Mouse (Mus musculus): Measurements from ENCODE around the gene Ppfibp1. TPM values are rescaled to one million over a fixed set of nuclear protein-coding genes. Genes with fewer than 3 reads are reported as not detected.

Gene Ppfibp1
- total RNA-seq, 1 experiment from 2014 or later = 83.0 TPM

DNA sequence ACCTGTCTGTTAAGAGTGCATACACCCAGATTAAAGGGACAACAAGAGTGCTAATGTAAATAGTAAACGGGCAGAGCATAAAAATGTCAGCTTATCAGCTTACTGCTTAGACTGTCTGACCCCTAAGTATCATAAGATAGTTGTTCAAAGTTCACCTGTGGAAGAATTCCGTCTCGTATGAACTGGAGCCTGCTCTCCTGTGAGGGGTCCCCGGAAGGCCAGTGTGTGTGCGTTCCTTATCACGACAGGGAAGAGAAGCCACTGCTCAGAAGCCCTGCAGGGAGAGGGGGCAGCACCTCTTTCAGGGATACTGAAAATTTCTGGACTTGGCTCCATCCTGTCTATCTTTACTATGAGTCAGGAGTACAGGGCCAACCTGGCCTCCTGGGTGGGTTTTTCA, 108.7 kb downstream of the Ppfibp1 start:
- no peak for DNase-seq

DNA sequence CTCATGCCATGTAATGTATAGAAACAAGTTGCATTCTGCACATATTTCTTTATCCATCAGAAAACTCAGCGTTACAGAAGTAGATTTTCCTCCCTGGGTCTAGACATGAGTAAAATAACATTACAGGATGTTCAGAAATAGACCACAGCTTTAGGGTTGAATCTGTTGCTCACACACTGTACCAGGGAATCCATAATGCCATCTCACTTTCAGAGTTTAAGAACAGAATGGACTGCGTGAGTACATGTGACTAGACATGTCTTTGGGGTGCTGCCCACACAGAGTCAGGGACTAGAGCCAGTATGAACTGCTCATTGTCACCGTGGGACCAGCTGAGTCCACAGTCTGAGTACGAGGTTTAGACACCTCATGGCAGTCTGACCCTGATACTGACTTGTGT, 110.4 kb downstream of the Ppfibp1 start:
- no peak for DNase-seq

DNA sequence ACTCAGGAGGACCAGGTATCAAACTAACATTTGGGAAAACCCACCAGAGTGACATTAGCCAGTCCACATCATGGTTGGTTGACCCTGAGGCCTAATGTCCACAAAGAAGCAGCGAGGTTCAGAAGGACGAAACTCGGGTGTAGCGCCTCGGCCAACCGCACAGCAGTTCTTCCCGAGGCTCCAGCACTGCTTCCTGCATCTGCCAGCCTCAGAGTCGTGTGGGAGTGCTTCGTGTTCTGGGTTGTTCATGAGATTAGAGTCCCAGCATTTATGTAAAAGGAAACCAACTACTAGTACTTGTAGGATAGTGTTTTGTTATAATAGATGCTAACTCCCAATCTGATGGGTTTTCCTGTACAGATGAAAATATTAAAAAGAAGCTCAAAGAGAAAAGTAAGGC, 111.0 kb downstream of the Ppfibp1 start:
- DNase-seq = no peak

DNA sequence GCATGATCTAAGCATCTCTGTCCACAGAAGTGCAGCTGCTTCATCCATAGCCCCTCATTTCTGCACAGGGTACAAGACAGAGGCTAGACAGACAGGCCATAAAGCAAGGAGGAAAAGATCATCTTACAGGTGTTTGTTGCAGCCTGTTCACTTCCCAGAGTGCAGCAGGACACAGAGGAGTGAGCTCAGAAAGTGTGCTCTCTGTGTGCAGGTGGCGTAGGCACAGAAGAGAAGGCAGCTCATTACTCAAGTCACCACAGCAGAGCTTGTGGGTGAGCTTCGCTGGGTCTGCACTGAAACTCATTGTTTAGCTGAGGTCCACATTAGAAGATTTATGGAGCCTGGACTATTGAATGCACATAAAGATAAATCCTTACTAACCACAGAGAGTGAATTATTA, 111.5 kb downstream of the Ppfibp1 start:
- no peak for DNase-seq

DNA sequence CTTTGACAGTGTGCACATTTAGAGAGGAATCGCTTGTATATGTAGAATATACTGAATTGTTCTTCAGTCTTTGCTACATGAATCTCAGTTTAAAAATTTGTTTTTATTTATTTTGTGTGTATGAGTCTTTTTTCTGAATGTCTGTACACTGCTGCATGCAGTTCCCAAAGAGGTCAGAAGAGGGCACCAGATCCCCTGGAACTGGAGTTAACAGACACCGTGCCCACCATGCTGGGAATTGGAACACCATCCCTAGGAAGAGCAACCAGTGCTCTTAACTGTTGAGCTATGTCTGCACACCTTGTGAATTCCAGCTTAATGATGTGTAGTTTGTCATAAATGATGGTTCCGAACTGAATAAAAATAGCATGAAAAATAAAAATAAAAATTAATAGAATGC, 119.9 kb downstream of the Ppfibp1 start:
- DNase-seq = peak; percentile 69

DNA sequence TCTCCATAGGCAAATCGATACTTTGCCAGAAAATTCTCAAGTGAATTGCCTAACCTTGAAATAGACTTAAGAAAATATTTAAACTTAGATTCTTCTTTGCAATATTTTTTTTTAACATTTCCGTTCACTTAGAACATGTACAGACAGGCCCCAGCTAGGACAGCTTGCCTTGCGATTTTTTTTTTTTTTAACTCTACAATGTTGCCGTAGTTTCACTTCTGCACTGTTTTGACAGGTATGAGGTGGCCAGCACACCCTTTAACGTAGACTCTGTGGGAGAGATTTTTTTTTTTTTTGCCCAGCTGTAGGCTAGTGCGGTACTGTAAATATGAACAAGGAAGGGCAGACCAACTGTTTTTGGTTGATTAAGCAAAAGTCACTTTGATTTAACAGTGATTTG, 122.1 kb downstream of the Ppfibp1 start:
- DNase-seq = no peak

DNA sequence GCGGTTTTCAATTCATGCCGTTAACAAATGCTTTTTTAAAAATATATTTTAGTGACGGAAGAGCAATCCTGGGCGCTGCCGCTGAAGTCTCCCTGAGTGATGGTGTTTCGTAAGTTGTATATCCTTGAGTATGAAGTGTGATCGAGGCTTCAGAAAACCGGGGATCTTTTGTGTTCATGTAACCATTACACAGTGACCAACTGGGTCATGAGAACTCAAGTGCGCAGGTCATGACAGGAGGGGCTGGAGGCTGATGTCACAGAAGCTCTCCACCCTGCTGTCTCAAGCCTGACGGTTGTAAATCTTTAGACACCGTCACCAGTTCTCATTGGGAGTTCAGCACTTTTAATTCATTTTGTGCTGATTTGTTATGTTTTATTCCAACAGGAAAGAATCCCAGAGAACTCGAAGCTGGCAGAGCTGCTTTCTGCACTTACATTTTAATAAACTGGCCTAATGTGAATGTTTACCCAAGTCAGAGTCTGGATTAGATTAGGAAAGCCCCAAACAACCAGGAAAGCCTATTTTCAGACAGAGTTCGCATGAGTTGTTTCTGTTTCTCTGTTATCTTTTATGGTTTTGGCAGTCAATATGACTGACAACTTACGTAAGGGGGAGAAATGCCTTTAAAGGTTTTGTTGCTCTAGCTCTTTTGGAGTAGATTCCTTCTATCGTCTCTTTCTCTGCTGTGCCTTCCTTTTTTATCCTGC, 122.7 kb downstream of the Ppfibp1 start:
- DNase-seq = no peak

DNA sequence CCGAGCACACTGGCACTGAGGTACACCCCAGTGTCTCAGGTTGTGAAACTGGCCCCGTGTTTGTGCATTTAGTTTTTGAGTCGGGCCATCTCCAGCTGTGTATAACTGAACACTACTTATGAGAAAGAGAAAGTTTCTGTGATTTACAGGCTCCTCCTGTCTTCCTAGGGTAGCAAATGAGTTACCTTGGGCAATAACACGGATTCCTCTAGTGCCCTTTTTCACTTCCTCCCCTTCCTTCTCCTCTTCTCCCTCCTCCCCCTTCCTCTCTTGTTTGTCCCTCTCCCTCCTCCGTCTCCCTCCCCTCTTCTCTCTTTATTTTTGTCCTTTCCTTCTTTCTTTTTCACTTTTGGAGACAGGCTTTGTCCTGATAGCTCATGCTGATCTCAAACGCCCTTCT, 123.3 kb downstream of the Ppfibp1 start:
- no peak for DNase-seq

DNA sequence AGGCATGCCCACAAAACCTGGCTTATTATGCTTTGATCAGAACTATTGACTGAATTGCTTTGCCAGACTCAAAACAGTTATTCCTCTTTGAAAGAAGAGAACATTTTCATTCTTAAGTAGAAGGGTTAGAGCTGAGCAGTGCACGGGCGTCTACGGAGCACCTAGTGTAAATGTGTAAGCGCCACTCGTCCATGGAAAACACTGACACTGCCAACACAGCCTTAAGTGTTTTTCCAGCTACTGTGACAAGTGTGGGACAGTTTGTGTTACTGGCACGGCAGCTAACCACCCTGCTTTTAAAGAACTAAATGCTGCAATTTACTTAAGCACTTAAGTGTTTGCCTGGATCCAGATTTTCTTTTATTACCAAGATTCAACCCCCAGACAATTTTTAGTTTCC, 123.7 kb downstream of the Ppfibp1 start:
- DNase-seq = no peak

DNA sequence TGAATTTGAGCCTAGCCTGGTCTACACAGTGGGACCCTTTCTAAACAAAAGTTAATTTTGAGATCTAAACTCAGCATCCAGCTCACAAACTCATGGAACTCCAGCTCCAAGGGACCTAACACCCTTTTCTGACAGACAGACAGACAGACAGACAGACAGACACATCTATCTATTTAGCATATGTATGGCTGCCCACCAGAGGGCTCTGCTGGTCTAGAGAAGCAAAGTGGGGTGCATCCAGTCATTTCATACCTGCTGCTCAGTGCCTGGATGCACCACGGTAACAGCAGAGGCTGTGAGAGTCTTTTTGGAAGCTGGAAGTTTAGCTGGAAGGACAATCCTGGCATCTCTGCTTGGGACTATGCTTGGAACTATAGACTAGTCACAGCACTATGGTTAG, 125.3 kb downstream of the Ppfibp1 start:
- DNase-seq = no peak

DNA sequence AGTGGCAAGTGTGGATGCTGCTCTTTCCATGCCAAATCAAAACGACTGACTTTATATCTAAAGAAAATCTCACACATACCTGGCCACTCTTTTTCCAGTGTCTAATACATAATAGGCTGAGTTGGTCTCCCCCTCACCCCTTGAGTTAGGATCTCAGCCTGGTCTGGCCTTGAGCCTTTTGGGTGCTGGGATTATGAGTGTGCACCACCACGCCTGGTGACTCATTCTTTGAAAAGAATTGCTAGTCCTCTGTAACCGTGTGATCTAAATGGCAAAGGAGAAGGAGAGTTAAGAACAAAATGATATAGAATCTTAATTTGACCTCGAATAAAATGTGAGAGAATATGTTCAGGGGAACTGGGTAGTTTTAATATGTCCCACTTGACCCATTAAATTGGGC, 129.6 kb downstream of the Ppfibp1 start:
- no peak for DNase-seq

DNA sequence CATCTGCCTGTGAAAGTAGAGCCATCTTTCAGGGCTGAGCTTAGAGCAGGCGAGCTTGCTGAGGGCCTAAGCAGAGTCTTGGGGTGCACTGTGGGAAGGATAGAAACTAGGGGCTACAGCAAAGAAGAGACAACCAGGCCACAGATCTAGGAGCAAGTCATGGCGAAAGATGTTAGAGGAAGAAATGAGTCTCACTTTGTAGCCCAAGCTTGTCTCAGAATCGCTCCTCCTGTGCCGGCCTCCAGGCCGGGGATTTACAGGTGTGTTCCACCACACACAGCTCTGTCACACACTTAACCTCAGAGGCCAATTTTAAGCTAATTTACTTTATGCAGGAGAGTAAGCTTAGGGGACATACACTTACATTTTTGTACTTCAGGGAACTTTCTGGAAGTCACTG, 130.1 kb downstream of the Ppfibp1 start:
- no peak for DNase-seq

DNA sequence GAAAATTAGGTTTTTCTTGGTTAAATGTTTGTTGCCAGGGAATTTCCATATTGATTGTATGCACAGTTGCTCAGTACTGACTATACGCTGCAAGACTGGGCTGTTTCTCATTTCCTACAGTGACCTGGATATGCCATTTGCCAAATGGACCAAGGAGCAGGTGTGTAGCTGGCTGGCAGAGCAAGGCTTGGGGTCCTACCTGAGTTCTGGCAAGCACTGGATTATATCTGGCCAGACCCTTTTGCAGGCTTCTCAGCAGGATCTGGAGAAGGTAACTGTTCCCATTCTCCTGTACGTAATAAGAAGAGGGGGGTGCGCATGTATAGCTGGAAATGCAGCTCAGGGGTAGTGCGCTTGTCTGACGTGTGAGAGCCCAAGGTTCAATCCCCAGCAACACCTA, 132.9 kb downstream of the Ppfibp1 start:
- DNase-seq = no peak

DNA sequence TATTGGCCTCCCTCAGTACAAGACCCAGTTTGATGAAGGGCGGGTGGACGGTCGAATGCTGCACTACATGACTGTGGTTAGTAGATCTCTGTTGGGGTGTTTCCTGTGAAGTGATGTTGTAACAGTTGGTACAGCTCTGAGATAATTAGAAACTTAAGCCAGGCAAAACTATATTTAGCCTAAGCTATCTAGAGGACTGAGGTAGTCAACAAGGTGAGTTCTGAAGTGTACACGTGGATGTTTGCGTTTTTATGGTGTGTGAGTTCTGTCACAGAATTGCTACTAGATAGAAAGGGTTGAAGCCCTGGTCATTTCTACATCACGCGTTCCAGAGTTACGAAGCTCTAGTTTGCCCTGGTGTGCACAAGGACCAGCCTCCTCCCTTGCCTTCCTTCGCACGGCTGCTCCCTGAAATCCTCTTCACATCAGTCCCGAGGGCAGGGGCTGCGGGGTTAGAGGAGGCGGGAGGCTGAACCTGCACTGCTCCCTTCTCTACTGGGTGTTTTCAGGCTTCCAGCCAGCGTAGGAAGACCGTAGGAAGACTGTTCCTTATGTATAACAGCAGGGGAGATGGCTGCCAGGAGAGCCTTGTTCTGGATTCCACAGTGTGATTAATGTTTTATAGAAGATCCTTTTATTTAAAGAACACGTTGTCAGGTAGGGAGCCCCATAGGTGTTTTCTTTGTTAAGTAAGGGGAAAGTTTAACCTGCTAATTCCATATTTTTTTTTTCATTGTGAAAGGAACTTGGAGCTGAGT, 134.3 kb downstream of the Ppfibp1 start:
- DNase-seq = peak; percentile 35

DNA sequence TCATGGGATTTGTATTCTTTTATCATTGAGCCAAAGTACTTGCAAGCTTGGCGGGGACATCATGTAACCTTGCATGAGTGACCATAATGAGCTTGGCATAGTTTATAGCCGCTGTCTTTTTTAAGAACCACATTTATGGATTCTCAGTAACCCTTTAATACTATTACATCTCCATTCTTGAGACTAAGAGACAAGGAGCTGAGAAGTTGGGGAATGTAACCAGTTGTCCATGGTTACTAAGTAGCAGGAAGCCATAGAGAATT, 134.8 kb downstream of the Ppfibp1 start:
- DNase-seq = peak; percentile 17

DNA sequence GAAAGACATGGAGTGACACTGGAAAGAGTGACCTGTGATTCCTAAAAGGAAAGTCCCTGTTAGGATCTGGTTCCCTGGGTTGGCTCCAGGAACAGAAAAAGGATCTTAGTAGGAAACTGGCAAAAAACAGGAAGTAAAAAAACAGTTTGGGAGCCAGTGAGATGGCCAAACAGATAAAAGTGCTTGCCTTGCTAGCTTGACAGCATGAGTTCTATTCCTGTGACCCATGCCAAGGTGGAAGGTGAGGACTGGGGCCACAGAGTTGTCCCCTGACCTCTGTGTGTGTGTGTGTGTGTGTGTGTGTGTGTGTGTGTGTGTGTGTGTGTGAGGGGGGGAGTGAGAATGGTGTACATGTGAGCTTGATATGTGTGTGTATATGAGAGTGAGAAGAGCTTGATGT, 135.3 kb downstream of the Ppfibp1 start:
- DNase-seq = no peak

DNA sequence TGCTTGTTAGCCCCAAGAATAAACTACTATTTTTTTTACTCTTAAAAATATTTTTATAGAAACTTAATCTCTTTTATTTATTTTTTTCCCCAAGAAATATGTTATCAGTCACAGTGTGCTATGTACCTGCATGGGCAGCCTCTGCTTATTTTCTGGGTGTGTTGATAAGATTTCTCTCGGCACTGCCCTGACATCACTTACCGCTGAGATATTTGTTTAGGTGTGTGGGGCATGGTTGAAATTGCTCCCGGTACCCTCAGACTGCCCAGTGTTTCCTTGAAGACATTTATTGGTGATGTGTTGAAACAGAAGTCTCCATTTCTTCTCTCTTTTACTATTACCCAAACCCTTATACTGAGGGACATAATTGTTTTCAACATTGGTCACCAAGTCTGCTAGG, 136.5 kb downstream of the Ppfibp1 start:
- no peak for DNase-seq

DNA sequence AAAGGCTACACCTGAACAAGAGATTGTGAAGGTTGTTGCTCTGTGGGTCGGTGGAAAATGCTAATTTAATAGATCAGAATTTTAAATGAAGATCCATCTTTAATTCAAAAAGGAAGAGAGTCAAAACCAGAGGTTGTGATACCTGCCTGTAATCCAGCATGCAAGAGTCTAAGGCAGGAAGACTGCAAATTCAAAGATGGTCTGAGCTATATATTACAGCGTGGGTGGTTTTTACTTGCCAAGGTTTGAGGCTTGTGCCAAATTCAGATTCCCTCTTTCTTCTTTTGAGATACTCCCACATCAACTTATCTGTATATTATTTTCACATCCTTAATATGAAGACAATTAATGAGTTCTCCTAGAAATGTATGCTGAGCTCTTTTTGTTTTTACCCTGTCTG, 140.1 kb downstream of the Ppfibp1 start:
- DNase-seq = no peak

DNA sequence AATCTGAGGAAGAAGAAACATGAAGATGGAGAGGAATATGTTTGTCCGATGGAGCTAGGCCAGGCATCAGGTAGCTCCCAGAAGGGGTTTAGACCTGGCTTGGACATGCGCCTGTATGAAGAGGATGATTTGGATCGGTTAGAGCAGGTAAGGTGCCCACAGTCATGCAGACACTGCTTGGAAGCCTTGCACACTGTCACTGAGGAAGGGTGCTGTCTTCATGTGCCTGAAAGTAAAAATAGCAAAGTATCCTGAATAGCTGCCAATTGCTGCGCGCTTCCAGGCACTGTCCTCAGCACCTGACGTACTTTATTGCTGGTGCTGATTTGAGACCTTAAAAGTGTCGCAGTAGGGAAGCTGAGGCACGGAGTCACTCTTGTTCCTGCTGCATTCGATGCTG, 141.3 kb downstream of the Ppfibp1 start:
- DNase-seq = no peak

DNA sequence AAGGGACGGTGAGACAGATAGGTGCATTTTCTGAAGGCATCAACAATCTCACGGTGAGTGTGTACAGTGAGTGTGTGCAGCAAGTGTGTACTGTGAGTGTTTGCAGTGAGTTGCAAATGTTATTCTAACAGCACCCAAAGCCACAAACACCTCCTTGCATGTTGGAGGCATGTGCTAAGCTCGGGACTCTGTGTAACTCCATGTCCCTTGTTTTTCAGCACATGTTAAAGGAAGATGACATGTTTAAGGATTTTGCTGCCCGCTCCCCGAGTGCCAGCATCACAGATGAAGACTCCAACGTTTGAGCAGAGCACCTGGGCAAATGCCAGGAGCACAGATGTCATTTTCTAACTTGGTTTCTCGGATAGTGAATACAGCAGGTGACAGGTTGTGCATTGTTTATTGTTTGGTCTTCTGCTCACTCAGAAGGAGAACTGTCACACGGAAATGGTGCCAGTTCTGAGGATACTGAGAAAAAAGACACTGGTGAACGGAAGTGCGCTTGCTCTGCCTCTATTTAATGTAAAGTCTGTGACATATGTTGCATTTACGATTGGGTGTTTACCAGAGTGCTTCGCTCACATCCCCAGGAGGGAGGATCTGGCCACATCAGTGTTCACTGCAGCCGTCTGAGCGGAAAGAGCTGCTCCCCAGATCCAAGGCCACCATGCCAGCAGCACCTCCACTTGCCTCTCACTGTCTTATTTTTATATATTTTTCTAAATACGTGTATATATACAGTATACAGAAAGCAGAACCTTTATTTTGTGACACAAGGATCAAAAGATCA, 142.0 kb downstream of the Ppfibp1 start:
- DNase-seq = no peak

DNA sequence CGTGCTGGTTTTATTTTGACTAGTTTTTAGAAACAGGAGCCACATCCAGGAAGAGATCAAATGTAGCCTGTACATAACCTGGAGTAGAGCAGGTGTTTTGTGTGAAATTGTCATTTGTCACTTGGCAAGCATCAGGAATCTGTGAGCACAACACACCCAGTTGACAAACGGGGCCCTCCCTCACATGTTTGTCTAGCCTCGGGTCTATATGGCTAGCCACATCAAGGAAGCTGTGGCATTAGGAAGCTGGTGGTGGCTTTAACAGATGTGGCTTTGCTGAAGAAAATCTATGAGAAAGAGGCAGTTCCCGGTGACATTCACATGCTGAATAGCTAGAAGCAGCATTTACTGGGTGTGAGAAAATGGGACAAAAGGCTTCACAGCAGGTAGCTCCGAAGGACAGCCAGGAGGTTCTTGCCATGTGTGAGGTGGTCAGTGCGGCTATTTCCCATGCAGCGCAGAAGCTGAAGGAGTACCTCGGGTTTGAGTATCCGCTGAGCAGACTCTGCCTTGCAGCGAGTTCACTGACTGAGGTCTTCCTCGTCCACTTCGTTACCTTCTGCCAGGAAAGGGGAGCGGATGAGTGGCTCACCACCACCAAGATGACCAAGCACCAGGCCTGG, 144.1 kb downstream of the Ppfibp1 start, which contains the start of gene Rep15:
Rep15 (plus strand) TSS at position 282 of the 623 bp plus-strand sequence.
- DNase-seq = no peak

DNA sequence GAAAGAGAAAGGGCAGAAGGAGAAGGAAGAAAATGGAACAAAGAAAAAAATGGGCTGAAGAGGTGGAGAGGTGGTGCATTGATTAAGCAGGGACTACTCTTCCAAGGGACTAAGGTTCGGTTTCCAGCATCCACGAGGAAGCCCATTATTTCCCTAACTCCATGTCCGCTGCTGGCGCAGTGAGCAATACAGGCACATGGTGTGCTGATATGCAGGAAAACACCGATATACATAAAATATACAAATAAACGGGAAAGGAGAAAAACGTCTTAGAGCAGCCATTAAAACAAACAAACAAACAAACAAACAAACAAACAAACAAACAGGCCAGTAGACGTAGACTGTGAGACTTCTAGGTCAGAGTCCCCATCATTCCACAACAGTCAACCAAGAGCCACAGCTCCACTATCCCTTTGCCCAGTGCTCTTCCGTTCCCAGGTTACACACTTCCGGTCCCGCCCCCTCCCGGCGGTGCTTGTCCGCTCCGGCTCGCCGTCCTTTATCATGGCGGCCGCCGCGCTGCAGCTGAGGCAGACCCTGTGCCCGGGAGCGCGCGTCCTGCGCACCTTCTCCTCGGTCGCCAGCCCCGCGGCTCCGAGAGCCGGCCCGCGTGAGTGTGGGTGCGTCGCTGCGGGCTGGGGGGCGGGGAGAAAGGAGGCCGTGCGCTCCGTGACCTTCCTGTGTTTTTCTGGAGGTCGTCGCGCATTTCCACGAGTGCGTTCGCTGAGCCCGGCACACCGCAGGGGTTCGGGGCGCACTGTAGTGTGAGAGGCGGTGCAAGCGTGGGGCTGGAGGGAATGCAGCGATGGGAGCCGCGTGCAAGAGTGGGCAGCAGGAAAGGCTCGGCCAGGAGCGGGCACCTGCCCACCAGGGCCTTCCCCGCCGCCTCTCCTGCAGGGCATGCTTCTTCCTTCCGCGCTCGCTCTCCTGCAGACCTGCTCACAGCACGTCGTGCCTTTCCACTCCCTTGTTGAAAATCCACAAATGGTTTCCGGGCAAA, 154.3 kb downstream of the Ppfibp1 start, which contains the start of gene Mrps35:
Mrps35 (plus strand) TSS at position 474 of the 1,000 bp plus-strand sequence.
- peak; percentile 95 for DNase-seq

Measured in adrenal gland, postnatal 14 days (tissue).